Mouse (Mus musculus) inflammation-experienced regulatory T-cells, adult 6 months (primary cell): ENCODE data around the gene Anks1b. TPM values are rescaled to one million over a fixed set of nuclear protein-coding genes. Genes with fewer than 3 reads are reported as not detected.

Source experiments
- ATAC-seq: one replicate; pipeline ENCODE4 v1.8.0; 2017
- polyA plus RNA-seq, 3 experiments: library from polyadenylated mRNA; unstranded; fragments of 100-300 nt; shearing (Covaris generic); gene quantifications; one replicate each; pipeline ENCODE4 v1.2.1; 2017

Anks1b gene
- polyA plus RNA-seq: under 1 TPM in 1 of 3 experiments, not detected in 2; 0.30 TPM

GRCm38 (mm10) chr10:89873146-89873950 is at the start of gene Anks1b:
Gene Anks1b (plus strand): TSS chr10:89873509.
- ATAC-seq: no peak

- peak; percentile 64 for ATAC-seq
Measured at GRCm38 (mm10) chr10:89823906-89824305, 49.4 kb upstream of the Anks1b start.

- no peak for ATAC-seq
Measured at GRCm38 (mm10) chr10:89826896-89827295, 46.4 kb upstream of the Anks1b start.

- ATAC-seq: no peak
Measured at GRCm38 (mm10) chr10:89832334-89832733, 41.0 kb upstream of the Anks1b start.

- no peak for ATAC-seq
Measured at GRCm38 (mm10) chr10:89833166-89833565, 40.1 kb upstream of the Anks1b start.

GRCm38 (mm10) chr10:89837476-89837875 is 35.8 kb upstream of the Anks1b start:
- ATAC-seq: no peak

GRCm38 (mm10) chr10:89838834-89839233 is 34.5 kb upstream of the Anks1b start:
- no peak for ATAC-seq

GRCm38 (mm10) chr10:89850951-89851350 is 22.4 kb upstream of the Anks1b start:
- no peak for ATAC-seq

- no peak for ATAC-seq
Measured at GRCm38 (mm10) chr10:89855251-89855875, 17.9 kb upstream of the Anks1b start.

- ATAC-seq: no peak
Measured at GRCm38 (mm10) chr10:89856286-89856685, 17.0 kb upstream of the Anks1b start.

GRCm38 (mm10) chr10:89868211-89868610 is 5.1 kb upstream of the Anks1b start:
- no peak for ATAC-seq

- ATAC-seq: no peak
Measured at GRCm38 (mm10) chr10:89868836-89869235, 4.5 kb upstream of the Anks1b start.

GRCm38 (mm10) chr10:89872501-89873145 is 686 bp upstream of the Anks1b start:
- no peak for ATAC-seq

GRCm38 (mm10) chr10:89874036-89874435 is 727 bp downstream of the Anks1b start:
- no peak for ATAC-seq

GRCm38 (mm10) chr10:89883561-89883960 is 10.3 kb downstream of the Anks1b start:
- ATAC-seq: no peak

GRCm38 (mm10) chr10:89902720-89903337 is 29.5 kb downstream of the Anks1b start:
- no peak for ATAC-seq

GRCm38 (mm10) chr10:89911889-89912288 is 38.6 kb downstream of the Anks1b start:
- ATAC-seq: no peak

GRCm38 (mm10) chr10:89913174-89913573 is 39.9 kb downstream of the Anks1b start:
- no peak for ATAC-seq

- no peak for ATAC-seq
Measured at GRCm38 (mm10) chr10:89917141-89917540, 43.8 kb downstream of the Anks1b start.

GRCm38 (mm10) chr10:89921965-89922364 is 48.7 kb downstream of the Anks1b start:
- ATAC-seq: no peak

GRCm38 (mm10) chr10:89942180-89942579 is 68.9 kb downstream of the Anks1b start:
- ATAC-seq: no peak

- ATAC-seq: no peak
Measured at GRCm38 (mm10) chr10:89946636-89947349, 73.5 kb downstream of the Anks1b start.
